Mouse (Mus musculus) frontal cortex, adult 2 months (tissue): ENCODE results near the gene Krt39. TPM values are rescaled to one million over a fixed set of nuclear protein-coding genes. Genes with fewer than 3 reads are reported as not detected.
A peak's percentile ranks its signal among the peaks of the same experiment; 100 is the strongest.

ENCODE experiments used
- DNase-seq, 2 experiments: peaks; one replicate each; pipeline ENCODE4 v3.0.0; 2022; ENCODE audit warnings: low spot score in 1 of 2; ENCODE audit errors: extremely low spot score in 1 of 2
- polyA plus RNA-seq: library from polyadenylated mRNA; depleted of rRNA; stranded (reverse); fragments of >200 nt; gene quantifications from 2 replicates; pipeline ENCODE4 v1.2.3, GENCODE M21; 2012; rRNA removed

The Krt39 gene
- not detected in 2 replicates for polyA plus RNA-seq

DNA sequence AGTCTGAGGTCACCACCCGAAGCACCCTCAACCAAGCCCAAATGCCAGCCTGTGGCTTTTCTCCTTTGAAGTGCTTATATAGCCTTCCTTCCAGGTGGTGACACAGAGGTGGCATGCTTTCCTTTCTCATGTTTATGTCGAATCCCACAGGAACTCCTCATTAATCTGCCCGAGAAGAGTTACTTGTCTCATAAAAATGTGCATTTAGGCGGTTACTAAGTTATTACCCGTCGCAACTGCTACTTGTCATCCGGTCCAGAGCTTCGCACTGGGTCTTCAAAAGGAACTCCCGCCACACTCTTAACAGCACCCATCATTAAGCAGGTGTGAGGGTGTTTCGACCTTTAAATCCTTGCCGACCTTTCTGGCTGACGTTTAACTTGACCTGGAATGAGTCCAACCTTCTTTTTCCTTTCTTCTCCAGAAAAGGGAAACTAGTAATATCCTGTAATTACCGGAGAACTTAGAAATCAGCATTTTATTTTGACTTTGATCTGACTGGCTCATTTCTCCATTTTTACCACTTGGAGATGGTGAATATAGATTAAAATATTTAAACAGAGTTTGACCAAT, at the start of gene Krt39:
Gene Krt39 (minus strand): TSS at position 51 of the 573 bp plus-strand sequence.
- no peak for DNase-seq

DNA sequence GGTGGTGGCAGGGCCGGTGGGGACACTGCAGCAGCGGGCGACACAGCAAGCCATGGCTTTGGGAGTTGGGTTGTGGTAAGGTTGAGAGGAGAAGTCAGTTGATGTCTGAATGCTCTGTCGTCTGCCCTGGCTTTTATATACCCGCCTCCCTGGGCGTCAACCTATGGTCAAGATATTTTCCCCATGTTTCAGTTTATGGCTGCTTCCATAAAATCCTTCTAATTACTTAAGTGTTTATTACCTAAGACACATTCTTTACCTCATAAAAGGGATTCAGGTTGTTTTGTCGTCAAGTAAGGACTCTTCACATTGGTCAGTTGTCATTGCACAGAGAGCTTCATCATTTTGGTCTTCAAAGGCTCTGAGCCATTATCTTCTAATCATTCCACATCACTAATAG, 45.4 kb upstream of the Krt39 start, which contains the start of gene Krtap3-1:
Gene Krtap3-1 (minus strand): TSS at position 101 of the 400 bp plus-strand sequence.
- no peak for DNase-seq

GRCm38 (mm10) chr11:99562580-99562979, 41.4 kb upstream of the Krt39 start:
- DNase-seq: no peak

DNA sequence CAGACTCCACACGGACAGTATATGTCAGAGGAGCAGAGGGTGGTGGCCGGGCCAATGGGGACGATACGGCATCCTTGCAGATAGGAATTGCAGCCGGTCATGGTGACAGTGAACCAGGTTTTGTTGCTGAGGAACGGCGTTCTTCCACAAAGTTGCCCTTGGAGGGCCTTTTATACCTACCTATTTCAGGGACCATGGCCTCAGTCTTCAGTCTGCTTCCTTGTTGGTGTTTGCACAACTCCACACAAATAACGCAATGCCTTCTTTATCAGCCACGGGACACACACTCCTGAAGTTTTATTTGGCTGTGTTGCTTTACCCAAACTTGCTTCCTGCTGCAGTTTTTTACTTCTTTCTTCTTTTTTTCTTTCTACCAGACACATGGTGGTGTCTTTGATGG, 38.2 kb upstream of the Krt39 start, which contains the start of gene Gm11939:
Gene Gm11939 (minus strand): TSS at position 101 of the 400 bp plus-strand sequence.
- no peak for DNase-seq

DNA sequence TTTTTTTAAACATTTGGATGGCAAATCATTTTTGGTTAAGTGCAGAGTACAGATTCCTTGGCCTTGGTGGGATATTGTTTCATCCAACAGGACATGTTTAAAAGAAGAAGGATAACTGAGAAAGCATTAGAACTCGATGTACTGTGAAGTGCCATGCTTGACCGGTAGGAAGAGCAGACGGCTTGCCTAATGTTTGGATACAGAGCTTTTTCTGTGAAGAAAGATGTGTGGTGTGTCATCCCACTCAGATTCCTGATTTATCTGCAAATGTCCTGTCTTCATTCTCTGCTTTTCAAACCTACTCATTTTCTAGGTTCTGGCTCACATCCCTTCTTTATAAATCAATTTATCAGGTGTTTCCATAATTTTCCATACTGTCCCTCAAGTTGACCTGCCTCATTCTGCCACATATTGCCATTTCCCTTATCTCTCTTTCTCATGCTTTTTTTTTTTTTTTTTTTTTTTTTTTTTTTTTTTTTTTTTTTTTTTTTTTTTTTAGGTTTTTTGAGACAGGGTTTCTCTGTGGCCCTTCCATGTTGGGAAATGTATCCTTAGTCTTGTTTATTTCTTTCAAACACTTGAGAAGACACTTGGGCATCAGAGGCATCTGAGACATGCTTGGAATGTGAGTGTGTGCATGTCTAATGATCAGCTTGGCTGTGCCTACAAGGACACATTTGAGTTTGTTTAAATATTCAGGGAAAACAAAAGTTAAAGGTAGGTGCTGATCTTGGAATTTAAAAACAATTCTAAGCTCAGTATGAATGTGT, 37.0 kb upstream of the Krt39 start:
- DNase-seq: no peak

- DNase-seq: no peak
These were observed 35.6 kb upstream of the Krt39 start, which contains the start of gene Krtap3-2 for GRCm38 (mm10) chr11:99556753-99557152. Gene Krtap3-2, minus strand, starts transcription at chr11:99556853.

DNA sequence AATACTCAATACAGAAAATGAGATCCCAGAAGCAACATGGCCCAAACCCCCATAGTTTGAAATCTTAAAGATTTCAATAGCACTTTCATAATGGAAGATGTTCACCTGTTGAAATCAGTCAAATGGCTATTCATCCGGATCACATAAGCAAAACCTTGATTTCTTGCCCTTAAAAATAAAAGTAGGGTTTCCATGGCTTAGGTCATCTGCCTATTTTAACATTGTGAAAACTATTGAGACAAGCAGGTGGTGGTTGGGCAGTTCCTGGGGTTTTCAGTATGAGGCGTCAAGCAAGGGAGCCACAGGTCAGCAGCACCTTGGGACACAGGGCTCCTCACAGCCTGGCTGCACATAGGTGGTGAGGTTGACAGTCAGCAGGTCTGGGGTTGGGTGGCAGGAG, 35.1 kb upstream of the Krt39 start:
- no peak for DNase-seq

DNA sequence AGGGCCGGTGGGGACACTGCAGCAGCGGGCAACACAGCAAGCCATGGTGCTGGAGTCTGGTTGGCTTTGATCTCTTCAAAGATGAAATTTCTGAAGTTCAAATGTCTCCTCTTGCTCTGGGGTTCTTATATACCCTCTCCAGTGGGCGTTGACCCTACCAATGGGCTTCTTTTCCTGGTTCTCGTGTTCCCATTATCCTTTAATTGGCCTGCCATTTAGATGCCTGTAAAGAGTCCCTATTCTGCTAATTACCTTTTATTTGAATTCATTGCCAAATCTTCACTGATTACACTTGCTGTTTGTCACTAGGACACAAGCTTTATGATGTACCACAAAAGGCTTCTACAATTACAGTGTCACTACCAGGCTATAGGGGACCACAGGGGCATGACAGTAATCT, 29.6 kb upstream of the Krt39 start, which contains the start of gene Krtap3-3:
Gene Krtap3-3 (minus strand): TSS at position 101 of the 400 bp plus-strand sequence.
- no peak for DNase-seq

DNA sequence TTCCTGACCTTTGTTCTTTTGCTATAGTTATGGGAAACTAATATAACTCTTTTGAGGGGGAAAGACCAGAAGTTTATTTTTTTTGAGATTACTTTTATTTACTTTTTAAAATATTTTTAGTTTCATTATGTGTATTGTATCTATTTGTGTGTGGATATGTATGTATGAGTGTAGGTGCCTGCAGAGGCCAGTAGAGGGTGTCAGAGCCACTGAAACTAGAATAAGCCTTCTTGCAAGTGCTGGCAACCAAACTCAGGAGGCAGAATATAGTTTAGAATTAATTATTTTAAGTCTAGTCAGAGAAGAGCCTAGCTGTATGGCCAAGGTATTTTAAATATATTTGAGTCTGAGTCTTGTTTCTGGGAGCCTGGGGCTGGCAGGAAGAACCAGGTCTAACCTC, 26.8 kb upstream of the Krt39 start:
- DNase-seq: no peak

DNA sequence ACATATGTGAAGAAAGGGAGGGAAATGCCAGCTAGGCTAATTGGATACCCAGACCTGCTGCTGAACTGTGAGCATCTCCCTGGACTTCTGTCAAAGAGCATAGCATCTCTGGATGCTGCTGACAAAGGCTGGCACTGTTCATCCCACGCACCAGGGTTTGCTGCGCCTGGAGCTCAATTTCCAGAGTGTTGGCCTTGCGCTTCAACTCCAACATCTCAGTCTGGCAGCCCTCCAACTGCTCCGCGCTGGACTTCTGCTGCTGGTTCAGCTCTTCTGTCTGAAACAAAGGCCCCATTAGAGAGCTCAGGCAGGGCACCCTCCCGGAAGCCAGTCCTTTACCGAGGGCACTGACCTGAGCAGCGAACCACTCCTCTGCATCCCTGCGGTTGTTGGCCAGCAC, 18.6 kb upstream of the Krt39 start:
- peak in 1 of 2 experiments; percentile 59 for DNase-seq

DNA sequence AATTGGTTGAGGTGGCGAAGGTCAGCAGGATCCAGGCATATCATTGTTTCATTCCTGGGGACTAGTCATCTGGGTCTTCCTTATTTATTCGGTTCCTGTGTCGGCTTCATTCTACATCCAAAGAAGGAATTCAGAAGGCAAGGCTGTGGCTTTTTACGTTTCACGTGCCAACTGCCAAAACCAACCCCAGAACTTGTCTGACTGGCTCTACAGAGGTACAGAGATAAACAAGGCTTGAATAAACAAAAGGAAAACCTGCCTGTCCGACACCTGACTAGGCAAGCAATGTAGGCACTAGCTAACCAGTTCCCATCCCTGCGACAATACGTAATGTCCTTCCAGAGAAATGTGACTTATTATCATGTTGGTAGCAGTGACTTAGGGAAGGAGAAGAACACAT, 7.0 kb downstream of the Krt39 start:
- no peak for DNase-seq

DNA sequence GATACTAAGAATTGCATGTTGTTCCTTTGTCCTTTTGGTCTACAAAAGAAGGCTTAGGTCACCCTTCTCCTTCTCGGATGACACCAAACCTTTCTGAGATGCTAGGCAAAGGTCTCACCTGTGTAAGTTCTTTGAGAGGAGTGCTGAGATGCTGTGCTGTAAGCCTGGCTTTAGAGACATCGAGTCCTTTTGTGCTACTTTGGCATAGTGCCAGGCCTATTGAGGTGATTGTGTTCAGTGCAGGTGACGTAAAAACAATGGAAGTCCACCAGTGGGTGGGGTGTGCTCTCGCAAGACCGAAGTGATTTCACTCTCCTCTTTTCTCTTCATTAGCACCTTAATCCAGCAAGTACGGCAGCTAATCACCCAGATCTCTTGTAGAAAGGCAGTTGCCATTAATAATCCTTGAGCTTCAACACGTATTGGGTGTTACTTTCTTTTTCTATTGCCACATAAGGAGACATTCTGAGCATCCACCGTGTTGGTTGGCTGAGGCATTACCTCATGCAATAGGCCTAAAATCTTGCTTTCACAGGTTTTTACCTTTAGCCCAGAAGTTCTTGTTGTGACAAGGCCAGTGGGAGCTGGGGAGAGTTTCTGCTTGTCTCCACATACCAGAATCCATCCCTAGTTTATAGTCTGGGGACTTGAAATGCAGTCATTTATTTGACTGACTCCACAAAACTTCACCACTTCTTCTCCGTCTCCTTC, 20.9 kb downstream of the Krt39 start:
- no peak for DNase-seq

- DNase-seq: no peak
These were observed 24.7 kb downstream of the Krt39 start for GRCm38 (mm10) chr11:99496460-99496859.

DNA sequence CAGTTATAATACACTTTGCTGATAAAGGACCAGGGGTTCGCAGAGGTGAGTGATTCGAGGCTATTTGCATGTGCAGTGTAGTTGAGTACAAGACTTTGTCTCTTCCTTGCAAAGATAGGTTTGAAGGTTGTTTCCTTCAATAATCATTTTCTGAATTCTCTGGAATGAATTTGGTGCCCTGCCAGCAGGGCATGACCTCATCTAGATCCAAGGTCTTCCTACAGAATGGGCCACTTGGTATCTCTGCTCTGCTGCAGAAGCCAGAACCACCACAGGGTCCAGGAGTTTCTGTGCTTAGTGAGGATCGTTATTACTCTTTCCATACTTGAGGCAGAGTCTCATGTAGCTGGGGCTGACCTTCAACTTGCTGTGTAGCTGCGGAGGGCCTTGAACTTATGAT, 26.4 kb downstream of the Krt39 start:
- no peak for DNase-seq

DNA sequence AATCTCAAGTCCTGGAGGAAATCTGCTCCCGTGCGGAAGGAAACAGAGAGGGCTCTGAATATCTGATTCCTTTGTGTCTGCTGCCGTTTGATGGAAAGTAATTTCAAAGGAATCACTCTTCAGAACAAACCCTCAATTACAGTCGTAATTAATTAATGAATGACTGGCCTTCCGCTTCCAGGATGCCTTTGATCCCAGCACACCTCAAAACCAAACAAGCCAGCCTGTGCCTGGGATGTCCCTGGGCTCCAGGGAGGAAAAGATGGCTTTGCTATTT, 27.6 kb downstream of the Krt39 start:
- no peak for DNase-seq

- no peak for DNase-seq
These were observed 28.2 kb downstream of the Krt39 start, which contains the start of gene Krt23 for GRCm38 (mm10) chr11:99492733-99493573. Gene Krt23, minus strand, starts transcription at chr11:99493137.

DNA sequence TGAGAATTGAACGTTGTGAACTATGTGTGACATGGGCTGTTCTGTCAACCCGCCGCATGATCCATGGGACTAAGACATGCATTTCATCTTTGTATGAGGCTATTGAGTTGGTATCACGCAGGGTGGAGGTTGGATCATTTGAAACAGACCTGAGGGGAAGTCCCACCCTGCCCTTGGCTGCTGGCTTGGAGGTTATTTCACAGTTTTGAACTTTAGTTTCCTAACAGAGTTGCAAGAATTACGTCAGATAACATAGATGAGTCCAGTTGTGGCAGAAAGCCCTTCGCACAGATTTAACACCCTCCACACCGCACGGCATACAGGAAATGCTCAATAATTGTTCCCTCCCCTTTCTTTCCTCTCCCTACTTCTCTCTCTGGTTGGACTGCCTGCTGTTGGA, 30.1 kb downstream of the Krt39 start:
- no peak for DNase-seq

- no peak for DNase-seq
These were observed 30.5 kb downstream of the Krt39 start for GRCm38 (mm10) chr11:99490624-99491023.

GRCm38 (mm10) chr11:99489233-99489632, 31.9 kb downstream of the Krt39 start:
- no peak for DNase-seq

- DNase-seq: no peak
These were observed 46.2 kb downstream of the Krt39 start for GRCm38 (mm10) chr11:99474981-99475380.

GRCm38 (mm10) chr11:99473433-99473832, 47.7 kb downstream of the Krt39 start:
- DNase-seq: no peak
